Mouse (Mus musculus) heart, embryonic 14.5 days (tissue): Measurements from ENCODE around the gene Zfhx3. TPM values are rescaled to one million over a fixed set of nuclear protein-coding genes. Genes with fewer than 3 reads are reported as not detected.

Source experiments
- ATAC-seq: fragments of 200-750 bp; cut with Nextera tagmentation; 2 replicates; pipeline ENCODE4 v1.8.0; 2017; ENCODE audit warnings: low read depth, moderate TSS enrichment; ENCODE audit not compliant: insufficient number of reproducible peaks, insufficient read depth, low FRiP score
- H3K27ac ChIP-seq, 2 experiments: fragments of 200-500 bp in 1 of 2; fragments of 300-500 bp in 1 of 2; sonication (generic) in 1 of 2; replicated peaks in 1 of 2; 2 replicates each; pipeline ENCODE4 v1.5.1; 2012 to 2014; ENCODE audit warnings: low read depth in 2 of 2, low read length in 2 of 2, control low read depth in 1 of 2, mild to moderate bottlenecking in 1 of 2, mixed read lengths in 1 of 2; ENCODE audit not compliant: control insufficient read depth in 1 of 2, insufficient read depth in 1 of 2
- H3K27me3 ChIP-seq: fragments of 300-500 bp; sonication (generic); 2 replicates; pipeline ENCODE4 v1.6.1; 2014; ENCODE audit warnings: mild to moderate bottlenecking, low read length, control low read depth; ENCODE audit not compliant: control insufficient read depth, insufficient read depth
- H3K36me3 ChIP-seq: fragments of 300-500 bp; sonication (generic); 2 replicates; pipeline ENCODE4 v1.6.1; 2014; ENCODE audit warnings: mild to moderate bottlenecking, control low read depth, low read length, mixed read lengths; ENCODE audit not compliant: control insufficient read depth, insufficient read depth
- H3K4me1 ChIP-seq, 2 experiments: fragments of 200-500 bp in 1 of 2; fragments of 300-500 bp in 1 of 2; sonication (generic) in 1 of 2; 2 replicates each; pipeline ENCODE4 v1.6.1; 2012 to 2014; ENCODE audit warnings: low read length in 2 of 2, control low read depth in 1 of 2, mixed read lengths in 1 of 2; ENCODE audit not compliant: control insufficient read depth in 2 of 2, insufficient read depth in 2 of 2
- H3K4me2 ChIP-seq: fragments of 300-500 bp; sonication (generic); 2 replicates; pipeline ENCODE4 v1.6.1; 2014; ENCODE audit warnings: mild to moderate bottlenecking, low read length
- H3K4me3 ChIP-seq, 2 experiments: fragments of 200-500 bp in 1 of 2; fragments of 300-500 bp in 1 of 2; sonication (generic) in 1 of 2; 2 replicates each; pipeline ENCODE4 v1.5.1; 2012 to 2014; ENCODE audit warnings: low read length in 2 of 2, mild to moderate bottlenecking in 2 of 2, control low read depth in 1 of 2, low read depth in 1 of 2, moderate library complexity in 1 of 2; ENCODE audit not compliant: control insufficient read depth in 1 of 2, insufficient read depth in 1 of 2
- H3K9ac ChIP-seq: fragments of 300-500 bp; sonication (generic); 2 replicates; pipeline ENCODE4 v1.6.1; 2014; ENCODE audit warnings: mild to moderate bottlenecking, low read length
- H3K9me3 ChIP-seq: fragments of 300-500 bp; sonication (generic); 2 replicates; pipeline ENCODE4 v1.6.1; 2016; ENCODE audit warnings: low read length, control low read depth; ENCODE audit not compliant: control insufficient read depth
- WGBS: fragments of 180-500 bp; shearing (Covaris S2); extraction: QIAGEN DNeasy Blood & Tissue Kit; methylation state at CpG from one replicate; pipeline ENCODE4 v1.1.7; 2014; 5-methylcytosine and 5-hydroxymethylcytosine counted together
- polyA plus RNA-seq: library from polyadenylated mRNA; unstranded; fragments of >200 nt; fragmentation: Nextera tagmentation; extraction: Ambion mirVana; gene quantifications from 2 replicates; pipeline ENCODE4 v1.2.1, GENCODE M21; 2014

Zfhx3 gene
- polyA plus RNA-seq, 1 experiment from 2014 or later: 6.4 TPM

DNA sequence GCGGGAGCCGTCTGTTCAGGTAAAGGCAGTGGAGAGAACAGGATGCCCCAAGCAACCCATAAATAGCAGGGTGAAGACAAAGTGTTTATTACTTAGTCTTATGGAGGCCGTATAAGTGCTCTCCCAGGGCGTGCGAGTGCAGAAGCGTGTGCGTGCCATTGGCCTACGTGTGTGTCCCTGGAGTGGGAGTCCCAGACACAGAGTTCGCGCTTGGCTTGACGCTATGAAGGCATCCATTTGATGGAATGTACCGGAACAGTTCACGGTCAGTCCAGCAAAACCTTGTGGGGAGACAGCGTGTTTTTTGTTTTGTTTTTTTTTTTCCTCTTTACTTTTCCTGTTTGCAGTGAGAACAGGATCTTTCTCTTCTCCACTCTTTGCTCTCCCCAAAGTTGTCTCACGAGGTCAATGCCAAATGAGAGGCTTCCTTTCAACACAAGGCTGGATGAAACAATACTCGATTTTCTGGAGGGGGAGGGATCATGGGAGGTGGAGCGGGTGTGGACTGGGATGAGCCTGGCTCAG lies 732.6 kb downstream of the Zfhx3 start:
- Histone ChIP-seq H3K27me3 (no peaks in the 10 kb centered on the region), H3K4me2 (no peak overlapping the region), H3K9me3 (no peaks in the 10 kb centered on the region), H3K4me1 (no peaks in the 10 kb centered on the region), H3K4me3 (no peak overlapping the region), H3K27ac (no peak overlapping the region), H3K9ac (no peak overlapping the region), H3K36me3 (no peaks in the 10 kb centered on the region)
- 78% methylated on average over 17 of the region's 17 CpGs for WGBS
- ATAC-seq: no peak

DNA sequence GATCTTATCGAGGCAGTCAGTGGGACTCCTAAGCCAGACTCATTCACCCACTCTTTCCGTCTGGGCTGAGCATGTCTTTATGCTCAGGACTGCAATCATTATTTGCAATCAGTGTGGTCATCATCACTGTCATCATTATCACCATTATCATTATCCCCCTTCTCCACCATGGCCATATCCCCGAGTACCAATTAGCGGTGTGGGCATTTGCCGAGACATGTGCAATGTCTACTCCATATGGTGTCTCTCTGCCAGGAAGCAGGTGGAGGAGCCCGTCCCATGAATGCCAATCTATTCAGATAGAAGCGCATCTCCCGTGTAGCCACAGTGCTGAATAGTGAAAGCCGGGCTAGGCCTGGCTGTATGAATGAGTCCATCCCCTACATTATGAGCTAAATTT lies 747.2 kb downstream of the Zfhx3 start:
- no peaks in the 10 kb centered on the region for H3K36me3 ChIP-seq
- no peak overlapping the region for H3K9ac ChIP-seq
- no peak overlapping the region for H3K4me2 ChIP-seq
- H3K27me3 ChIP-seq: peaks cover 2% of the 10 kb centered on the region
- no peak for ATAC-seq
- 88% methylated on average over 9 of the region's 9 CpGs for WGBS
- H3K4me3 ChIP-seq: no peak overlapping the region
- H3K9me3 ChIP-seq: no peaks in the 10 kb centered on the region
- H3K27ac ChIP-seq: no peak overlapping the region
- H3K4me1 ChIP-seq: peaks cover 20 to 30% of the 10 kb centered on the region in 2 experiments

DNA sequence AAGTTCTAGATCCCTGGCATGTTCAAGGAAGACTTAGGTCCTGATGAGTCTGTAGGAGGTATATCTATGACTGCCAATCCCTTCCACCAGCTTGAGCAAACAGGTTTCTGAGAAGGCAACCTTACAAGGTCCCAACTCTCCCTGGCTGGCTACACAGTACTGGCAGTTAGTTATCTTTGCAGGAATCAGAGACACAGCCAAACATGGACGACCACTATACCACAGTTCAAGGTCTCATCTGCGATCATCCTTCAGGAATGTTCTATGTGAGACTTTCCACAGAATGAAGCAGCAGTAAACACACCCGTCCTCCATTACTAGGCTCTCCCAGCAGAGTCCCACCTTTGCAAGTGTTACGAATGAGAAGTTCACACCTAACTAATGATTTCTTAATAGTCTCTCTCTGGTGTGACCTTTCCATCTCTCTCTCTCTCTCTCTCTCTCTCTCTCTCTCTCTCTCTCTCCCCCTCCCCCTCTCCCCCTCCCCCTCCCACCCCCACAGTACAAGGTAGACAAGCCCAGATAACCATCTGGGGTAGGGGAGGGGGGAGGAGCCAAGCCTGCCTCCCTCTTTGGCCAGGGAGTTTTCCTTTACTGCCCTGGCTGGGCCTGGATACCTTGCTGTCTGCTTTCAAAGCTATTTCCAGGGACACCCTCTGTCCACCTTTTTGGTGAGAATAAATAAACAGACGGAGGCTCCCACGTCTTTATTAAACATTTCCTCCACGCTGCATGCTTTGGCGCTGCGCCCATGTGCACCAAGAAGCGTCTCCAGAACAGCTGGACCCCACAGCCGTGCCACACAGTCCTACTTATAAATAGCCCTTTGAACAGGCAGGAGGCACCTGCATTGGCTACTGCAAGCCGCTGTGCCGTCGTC lies 748.4 kb downstream of the Zfhx3 start:
- Histone ChIP-seq H3K4me2 (peak overlapping the region; percentile 66), H3K27ac (peak overlapping the region; percentile 18 to 26; a peak in 1 of 4 replicates), H3K4me1 (peaks cover 24 to 38% of the 10 kb centered on the region in 2 experiments), H3K4me3 (peak overlapping the region in 1 of 2 experiments; percentile 30; a peak in 2 of 4 replicates), H3K9me3 (no peaks in the 10 kb centered on the region), H3K9ac (peak overlapping the region; percentile 41; the same call in 1 of the 2 replicates), H3K27me3 (peaks cover 12% of the 10 kb centered on the region), H3K36me3 (no peaks in the 10 kb centered on the region)
- no peak for ATAC-seq
- 19% methylated on average over 14 of the region's 14 CpGs for WGBS

DNA sequence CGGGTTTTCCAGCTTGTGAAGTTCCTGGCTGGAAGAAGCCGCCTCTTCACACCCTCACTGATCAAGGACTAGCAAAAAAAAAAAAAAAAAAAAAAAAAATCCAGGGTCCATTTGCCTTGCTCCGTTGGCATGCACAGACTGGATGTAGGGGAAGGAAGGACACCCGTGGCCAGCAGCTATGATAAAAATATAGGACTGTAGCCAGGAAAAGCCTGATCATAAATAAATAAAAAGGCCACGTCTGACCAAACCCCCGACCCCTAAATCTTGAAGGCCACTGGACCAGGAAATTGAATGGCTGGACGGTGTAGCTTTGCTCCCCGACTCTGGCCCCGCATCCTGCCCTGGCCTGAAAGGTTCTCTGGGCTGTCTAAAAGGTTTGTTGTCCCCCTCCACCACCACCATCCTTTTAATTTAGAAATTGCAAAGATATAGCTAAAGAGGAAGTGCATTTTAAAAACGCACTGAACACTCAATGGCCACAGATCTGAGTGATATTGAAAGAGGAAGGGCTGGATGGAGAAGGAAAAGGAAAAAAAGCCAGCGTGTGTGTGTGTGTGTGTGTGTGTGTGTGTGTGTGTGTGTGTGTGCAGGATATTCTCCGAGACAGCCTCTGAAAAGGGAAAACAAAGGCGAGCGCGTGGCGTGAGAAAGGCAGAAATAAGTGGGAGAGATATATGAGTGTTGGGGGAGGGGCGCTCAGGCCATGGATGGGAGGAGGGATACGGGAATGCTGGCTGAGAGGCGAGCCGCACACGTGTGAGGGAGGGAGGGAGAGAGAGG lies 749.2 kb downstream of the Zfhx3 start:
- WGBS: 2% methylated on average over 21 of the region's 21 CpGs
- Histone ChIP-seq H3K9me3 (no peaks in the 10 kb centered on the region), H3K36me3 (no peaks in the 10 kb centered on the region), H3K9ac (peak overlapping the region; percentile 55), H3K27ac (peak overlapping the region; percentile 18 to 26; a peak in 1 of 4 replicates), H3K4me2 (peak overlapping the region; percentile 66), H3K4me3 (peak overlapping the region; percentile 30 to 45), H3K4me1 (peaks cover 32 to 47% of the 10 kb centered on the region in 2 experiments), H3K27me3 (peaks cover 19% of the 10 kb centered on the region)
- 0 out of 2 replicates have a peak, but pooled peaks have one; percentile 29 for ATAC-seq

DNA sequence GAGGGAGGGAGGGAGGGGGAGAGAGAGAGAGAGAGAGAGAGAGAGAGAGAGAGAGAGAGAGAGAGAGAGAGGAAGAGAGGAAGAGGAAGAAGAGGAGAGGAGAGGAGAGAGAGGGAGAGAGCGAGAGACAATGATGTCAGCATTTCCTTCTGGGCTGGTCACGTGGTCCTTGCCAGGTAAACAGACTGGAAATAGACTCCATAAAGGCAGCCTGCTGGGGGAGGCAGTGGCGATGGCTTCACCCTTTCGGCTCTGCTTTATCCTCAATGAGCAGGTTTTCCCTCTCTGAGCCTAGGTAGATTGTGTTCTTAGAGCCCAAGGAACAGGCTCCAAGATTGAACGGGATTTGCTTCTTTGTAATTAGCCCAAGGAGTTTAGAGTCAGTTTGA lies 749.8 kb downstream of the Zfhx3 start:
- 5% methylated on average over 5 of the region's 5 CpGs for WGBS
- 0 out of 2 replicates have a peak overlapping the region, but pooled peaks have one; percentile 55 for H3K9ac ChIP-seq
- 0 out of 4 replicates have a peak overlapping the region, but pooled peaks of 1 of the 2 experiments have one; percentile 41 for H3K27ac ChIP-seq
- peak overlapping the region; percentile 30 to 45 for H3K4me3 ChIP-seq
- 0 out of 2 replicates have a peak, but pooled peaks have one; percentile 37 for ATAC-seq
- peaks cover 21% of the 10 kb centered on the region for H3K27me3 ChIP-seq
- peaks cover 34 to 48% of the 10 kb centered on the region in 2 experiments for H3K4me1 ChIP-seq
- H3K36me3 ChIP-seq: no peaks in the 10 kb centered on the region
- no peaks in the 10 kb centered on the region for H3K9me3 ChIP-seq
- H3K4me2 ChIP-seq: peak overlapping the region; percentile 66

DNA sequence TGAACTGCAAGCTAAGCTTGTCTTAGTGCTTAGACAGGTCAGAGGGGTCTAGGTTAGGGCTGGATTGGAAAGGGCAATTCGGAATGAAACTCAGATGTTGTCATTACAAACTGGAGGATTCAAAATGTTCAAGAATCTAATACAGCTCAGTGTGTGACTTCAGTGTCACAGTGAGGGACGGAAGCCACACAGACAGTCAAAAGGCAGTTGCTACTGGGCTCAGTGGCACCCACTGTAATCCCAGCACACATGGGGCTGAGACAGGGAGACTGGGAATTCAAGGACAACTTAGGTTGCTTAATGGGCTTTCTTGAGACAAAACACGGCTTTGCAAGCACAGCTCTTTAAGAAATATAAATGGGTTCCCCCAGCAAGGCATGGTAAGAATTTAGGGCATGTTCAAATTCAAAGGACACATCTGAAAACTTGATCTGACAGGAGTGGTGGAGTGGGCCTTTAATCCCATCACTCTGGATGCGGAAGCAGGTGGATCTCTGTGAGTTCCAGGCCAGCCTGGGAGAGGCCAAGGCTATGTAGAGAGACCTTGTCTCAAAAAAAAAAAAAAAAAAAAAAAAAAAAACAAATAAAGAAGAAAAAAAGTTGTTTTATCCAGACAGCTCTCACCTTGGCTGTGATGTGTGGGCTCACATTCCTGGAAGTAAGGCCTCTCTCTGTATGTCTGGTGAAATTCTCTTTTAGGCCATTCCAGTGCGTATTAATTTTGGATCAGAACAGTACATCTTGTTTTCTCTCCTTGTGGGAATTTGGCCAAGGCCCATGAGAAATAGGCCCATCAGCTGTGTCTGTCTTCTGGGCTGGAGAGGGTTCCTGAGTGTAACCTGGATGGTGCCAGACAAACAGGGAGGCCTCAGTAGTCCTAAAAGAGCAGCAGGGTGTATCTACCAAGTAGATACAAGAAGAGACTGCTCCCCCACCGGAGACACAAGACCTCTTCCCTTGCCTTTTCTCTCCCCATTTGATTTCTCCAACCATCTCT lies 750.5 kb downstream of the Zfhx3 start:
- Histone ChIP-seq H3K27me3 (peaks cover 28% of the 10 kb centered on the region), H3K9me3 (no peaks in the 10 kb centered on the region), H3K4me2 (peak overlapping the region; percentile 66), H3K27ac (0 out of 4 replicates have a peak overlapping the region, but pooled peaks have one; percentile 2 to 41), H3K9ac (0 out of 2 replicates have a peak overlapping the region, but pooled peaks have one; percentile 55), H3K36me3 (no peaks in the 10 kb centered on the region), H3K4me1 (peaks cover 34 to 48% of the 10 kb centered on the region in 2 experiments), H3K4me3 (peak overlapping the region in 1 of 2 experiments; percentile 30; a peak in 1 of 4 replicates)
- 73% methylated on average over 6 of the region's 6 CpGs for WGBS
- ATAC-seq: no peak
